Mouse (Mus musculus): ENCODE data around the gene Slc35c1.

GRCm38 (mm10) chr2:92503421-92503820 is 43.1 kb upstream of the Slc35c1 start:
- TF ChIP-seq CTCF (IDR thresholded peaks at IDR 0.05; ENCODE audit: low read depth, low read length) (no peak), POLR2A (IDR thresholded peaks at IDR 0.05; ENCODE audit: extremely low read depth, insufficient read depth, low read length) (no peak)

Data from liver, adult 2 months (tissue).